Mouse (Mus musculus) layer of hippocampus, adult 18-20 months (tissue): Measurements from ENCODE around the gene Smco3. TPM values are rescaled to one million over a fixed set of nuclear protein-coding genes. Genes with fewer than 3 reads are reported as not detected.

ENCODE experiments used
- microRNA-seq, 2 experiments: library from miRNA; unstranded; fragments of <30 nt; microRNA quantifications; one replicate each; pipeline ENCODE4 v1.2.0; 2021
- total RNA-seq, 2 experiments: library from RNA; stranded (reverse); gene quantifications; 2 replicates each; pipeline ENCODE4 v1.2.3; 2021

The Smco3 gene
- total RNA-seq, 2 experiments from 2014 or later, result 10.4 to 14.0 TPM

Small RNAs within 50 kb of the gene (microRNA-seq; reads per million reads assigned to microRNA genes)
- gene Gm44364, result 0 reads per million in 2 experiments

Other genes starting within 250 kb of the Smco3 start
- under 1 TPM in 1 of 2 experiments, not detected in 1; 0.30 TPM for gene Plbd1, start 173.5 kb downstream of the Smco3 start, total RNA-seq
- under 1 TPM; 0.53 to 0.57 TPM for gene Gucy2c, start 53.7 kb downstream of the Smco3 start, total RNA-seq
- gene Hist4h4, start 31.0 kb downstream of the Smco3 start, total RNA-seq, result 10 to 100 TPM; 11.8 to 13.2 TPM
- 10 to 100 TPM; 64.1 to 73.0 TPM for gene H2afj, start 27.2 kb downstream of the Smco3 start, total RNA-seq
- gene BC049715, start 7.8 kb downstream of the Smco3 start, total RNA-seq, result 1 to 10 TPM; 2.6 to 3.0 TPM
- gene Wbp11, start 7.2 kb downstream of the Smco3 start, total RNA-seq, result 100 to 1,000 TPM; 136 to 141 TPM
- not detected for gene Art4, start 22.3 kb upstream of the Smco3 start, total RNA-seq
- gene Mgp, start 40.4 kb upstream of the Smco3 start, total RNA-seq, result 10 to 100 TPM; 24.7 to 29.4 TPM
- under 1 TPM; 0.58 to 0.87 TPM for gene Erp27, start 86.7 kb upstream of the Smco3 start, total RNA-seq
- 1 to 10 TPM in 1 of 2 experiments, under 1 TPM in 1; 0.43 to 3.1 TPM for gene Pde6h, start 88.4 kb upstream of the Smco3 start, total RNA-seq
- 10 to 100 TPM; 10.4 to 11.7 TPM for gene Arhgdib, start 106.4 kb upstream of the Smco3 start, total RNA-seq